Mouse (Mus musculus): ENCODE measurements around the gene Atp11b. TPM values are rescaled to one million over a fixed set of nuclear protein-coding genes. Genes with fewer than 3 reads are reported as not detected.

Atp11b gene
- 127 TPM for polyA plus RNA-seq (2014; fragmentation: Illumina TruSeq; extraction: RNeasy Lipid Tissue Mini Kit (QIAGEN cat#74804); ENCODE audit: low read depth, low replicate concordance)

GRCm38 (mm10) chr3:35753825-35754767 is at the start of gene Atp11b:
Gene Atp11b, plus strand, starts transcription at chr3:35754106.

Other genes starting within 250 kb of the Atp11b start
- 2,806 TPM for gene Dcun1d1, start 183.3 kb downstream of the Atp11b start, polyA plus RNA-seq (2014; fragmentation: Illumina TruSeq; extraction: RNeasy Lipid Tissue Mini Kit (QIAGEN cat#74804); ENCODE audit: low read depth, low replicate concordance)
- gene Mccc1, start 246.6 kb downstream of the Atp11b start, polyA plus RNA-seq (2014; fragmentation: Illumina TruSeq; extraction: RNeasy Lipid Tissue Mini Kit (QIAGEN cat#74804); ENCODE audit: low read depth, low replicate concordance) = 9.0 TPM

Measured in testis, adult 10 weeks (tissue).